Mouse (Mus musculus) hindbrain, embryonic 15.5 days (tissue): ENCODE results near the gene Ankrd27. TPM values are rescaled to one million over a fixed set of nuclear protein-coding genes. Genes with fewer than 3 reads are reported as not detected.

Source experiments
- ATAC-seq: fragments of 200-750 bp; cut with Nextera tagmentation; 2 replicates; pipeline ENCODE4 v1.8.0; 2017; ENCODE audit warnings: low read depth, moderate number of reproducible peaks, moderate TSS enrichment; ENCODE audit not compliant: low FRiP score
- H3K27ac ChIP-seq: fragments of 300-500 bp; sonication (generic); replicated peaks from 2 replicates; pipeline ENCODE4 v1.5.1; 2015; ENCODE audit warnings: mild to moderate bottlenecking, inconsistent platforms
- H3K27me3 ChIP-seq: fragments of 300-500 bp; sonication (generic); 2 replicates; pipeline ENCODE4 v1.6.1; 2015; ENCODE audit warnings: control low read depth, inconsistent platforms
- H3K36me3 ChIP-seq: fragments of 300-500 bp; sonication (generic); 2 replicates; pipeline ENCODE4 v1.6.1; 2015; ENCODE audit warnings: control low read depth, inconsistent platforms
- H3K4me1 ChIP-seq: fragments of 300-500 bp; sonication (generic); replicated peaks from 2 replicates; pipeline ENCODE4 v1.6.1; 2015; ENCODE audit warnings: control low read depth, inconsistent platforms
- H3K4me2 ChIP-seq: fragments of 300-500 bp; sonication (generic); 2 replicates; pipeline ENCODE4 v1.6.1; 2015; ENCODE audit warnings: moderate library complexity, mild to moderate bottlenecking, inconsistent platforms
- H3K4me3 ChIP-seq: fragments of 300-500 bp; sonication (generic); 2 replicates; pipeline ENCODE4 v1.5.1; 2015; ENCODE audit warnings: mild to moderate bottlenecking, inconsistent platforms
- H3K9ac ChIP-seq: fragments of 300-500 bp; sonication (generic); 2 replicates; pipeline ENCODE4 v1.6.1; 2015; ENCODE audit warnings: inconsistent platforms
- H3K9me3 ChIP-seq: fragments of 300-500 bp; sonication (generic); 2 replicates; pipeline ENCODE4 v1.6.1; 2016; ENCODE audit warnings: control low read depth, inconsistent platforms
- WGBS: fragments of 180-500 bp; shearing (Covaris S2); methylation state at CpG from one replicate; pipeline ENCODE4 v1.1.7; 2015; 5-methylcytosine and 5-hydroxymethylcytosine counted together
- polyA plus RNA-seq: library from polyadenylated mRNA; unstranded; fragments of >200 nt; fragmentation: Nextera tagmentation; extraction: Ambion mirVana; gene quantifications from 2 replicates; pipeline ENCODE4 v1.2.1, GENCODE M21; 2015

The Ankrd27 gene
- polyA plus RNA-seq, 1 experiment from 2014 or later, result 20.2 TPM

DNA sequence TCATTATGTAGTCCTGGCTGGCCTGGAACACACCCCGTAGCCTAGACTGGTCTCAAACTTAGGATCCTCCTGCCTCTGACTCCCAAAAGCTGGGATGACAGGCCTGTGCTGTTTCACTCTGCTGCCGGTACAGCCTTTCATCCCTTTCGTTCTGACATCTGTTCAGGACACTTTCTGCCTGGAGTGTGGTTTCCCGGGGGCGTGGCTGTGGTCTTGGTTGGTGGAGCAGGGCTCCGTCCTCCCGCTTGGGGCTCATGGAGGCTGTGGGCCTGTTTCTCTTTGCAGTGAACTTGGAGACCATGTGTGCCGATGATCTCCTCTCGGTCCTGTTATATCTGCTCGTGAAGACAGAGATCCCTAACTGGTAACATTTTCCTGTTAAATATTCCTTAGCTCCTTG lies 20.8 kb downstream of the Ankrd27 start:
- H3K27ac ChIP-seq, result no peak overlapping the region
- no peak for ATAC-seq
- no peak overlapping the region for H3K4me2 ChIP-seq
- WGBS, result 92% methylated on average over 10 of the region's 10 CpGs
- no peaks in the 10 kb centered on the region for H3K4me1 ChIP-seq
- H3K9me3 ChIP-seq, result no peaks in the 10 kb centered on the region
- no peaks in the 10 kb centered on the region for H3K27me3 ChIP-seq
- H3K36me3 ChIP-seq, result peaks cover 46% of the 10 kb centered on the region
- no peak overlapping the region for H3K9ac ChIP-seq
- no peak overlapping the region for H3K4me3 ChIP-seq

DNA sequence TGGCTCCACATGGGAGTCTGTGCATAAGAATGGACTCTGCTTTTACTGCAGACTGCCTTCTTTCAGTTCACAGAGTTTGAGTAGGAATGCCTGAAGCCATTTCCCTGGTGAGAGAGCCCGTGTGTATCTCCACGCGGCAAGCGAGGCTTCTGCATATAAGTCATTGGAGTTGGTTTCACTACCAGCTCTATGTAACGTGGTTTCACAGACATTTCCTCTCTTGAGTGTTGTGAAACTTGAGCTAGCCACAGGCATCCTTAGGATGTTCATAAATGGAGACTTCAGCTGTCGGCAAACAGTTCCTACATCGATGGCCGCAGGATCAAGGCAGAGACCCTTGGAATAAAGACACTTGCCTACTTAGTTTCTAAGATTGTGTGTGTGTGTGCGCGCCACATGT lies 23.2 kb downstream of the Ankrd27 start:
- H3K4me1 ChIP-seq, result no peaks in the 10 kb centered on the region
- H3K36me3 ChIP-seq, result peaks cover 39% of the 10 kb centered on the region

DNA sequence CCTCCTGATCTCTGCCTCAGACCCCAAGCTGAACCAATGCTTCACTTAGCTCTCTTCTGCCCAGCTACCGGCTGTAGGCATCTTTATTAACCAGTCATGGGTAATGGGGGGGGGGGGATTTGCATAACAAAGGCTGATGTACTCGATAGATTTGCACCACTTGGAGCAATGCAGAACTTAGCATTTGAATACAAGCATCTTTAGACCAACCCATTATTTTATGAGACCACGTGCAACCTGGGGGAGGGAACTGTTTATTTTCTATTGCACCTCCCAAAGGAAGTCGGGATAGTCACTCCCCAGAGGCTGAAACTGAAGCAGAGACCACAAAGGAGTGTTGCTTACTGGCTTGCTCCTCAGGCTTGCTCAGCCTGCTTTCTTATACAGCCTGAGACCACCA lies 31.5 kb downstream of the Ankrd27 start:
- 18% methylated on average over 4 of the region's 4 CpGs for WGBS
- Histone ChIP-seq H3K4me3 (no peak overlapping the region), H3K9ac (no peak overlapping the region), H3K27ac (no peak overlapping the region), H3K4me2 (no peak overlapping the region), H3K27me3 (no peaks in the 10 kb centered on the region), H3K36me3 (peaks cover 50% of the 10 kb centered on the region), H3K9me3 (no peaks in the 10 kb centered on the region), H3K4me1 (no peaks in the 10 kb centered on the region)
- no peak for ATAC-seq

More for the DNA sequence above, 23.2 kb downstream of the Ankrd27 start:
- Histone ChIP-seq H3K4me3 (no peak overlapping the region), H3K27ac (no peak overlapping the region), H3K4me2 (no peak overlapping the region), H3K9ac (no peak overlapping the region), H3K9me3 (no peaks in the 10 kb centered on the region), H3K27me3 (no peaks in the 10 kb centered on the region)
- ATAC-seq, result no peak
- WGBS, result 95% methylated on average over 10 of the region's 10 CpGs

DNA sequence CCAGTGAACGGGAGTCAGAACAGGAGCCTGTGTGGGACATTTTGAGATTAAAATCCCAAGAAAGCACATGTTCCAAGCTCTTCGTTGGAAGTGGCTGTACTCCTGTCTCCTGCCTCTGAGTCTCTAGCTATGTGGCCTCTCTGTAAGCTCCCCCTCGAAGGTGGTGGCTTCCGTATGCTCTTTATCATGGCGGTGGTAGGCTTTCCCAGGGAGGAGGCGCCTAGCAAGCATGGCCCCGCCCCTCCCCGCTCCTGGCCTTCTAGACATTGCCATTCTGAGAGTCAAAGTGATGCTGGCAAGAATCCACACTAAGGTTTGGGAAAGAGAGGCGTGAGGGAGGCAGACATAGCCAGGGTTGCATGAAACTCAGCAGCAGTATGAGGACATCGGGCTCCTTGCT lies 36.6 kb downstream of the Ankrd27 start:
- WGBS, result 94% methylated on average over 10 of the region's 10 CpGs
- H3K27ac ChIP-seq, result no peak overlapping the region
- peaks cover 35% of the 10 kb centered on the region for H3K36me3 ChIP-seq
- H3K4me2 ChIP-seq, result no peak overlapping the region
- no peak overlapping the region for H3K4me3 ChIP-seq
- H3K27me3 ChIP-seq, result no peaks in the 10 kb centered on the region
- H3K4me1 ChIP-seq, result no peaks in the 10 kb centered on the region
- H3K9me3 ChIP-seq, result no peaks in the 10 kb centered on the region
- H3K9ac ChIP-seq, result no peak overlapping the region
- ATAC-seq, result no peak

DNA sequence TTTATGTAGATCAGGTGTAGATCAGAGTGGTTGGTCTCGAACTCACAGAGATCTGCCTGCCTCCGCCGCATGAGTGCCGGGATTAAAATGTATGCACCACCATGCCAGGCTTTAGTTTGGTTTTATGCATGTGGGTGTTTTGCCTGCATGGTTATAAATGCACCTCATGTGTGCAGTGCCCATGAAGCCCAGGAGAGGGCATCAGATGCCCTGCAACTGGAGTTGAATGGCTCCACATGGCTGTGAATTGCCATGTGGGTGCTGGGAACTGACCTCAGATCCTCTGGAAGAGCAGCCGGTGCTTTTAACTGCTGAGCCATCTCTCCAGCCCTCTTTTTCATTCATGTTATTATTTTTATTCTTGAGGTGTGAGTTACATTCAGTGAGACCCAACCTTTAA lies 40.0 kb downstream of the Ankrd27 start:
- Histone ChIP-seq H3K9ac (no peak overlapping the region), H3K27ac (no peak overlapping the region), H3K4me3 (no peak overlapping the region), H3K27me3 (no peaks in the 10 kb centered on the region), H3K4me1 (no peaks in the 10 kb centered on the region), H3K36me3 (peaks cover 33% of the 10 kb centered on the region), H3K4me2 (no peak overlapping the region), H3K9me3 (no peaks in the 10 kb centered on the region)
- 95% methylated on average over 5 of the region's 5 CpGs for WGBS
- no peak for ATAC-seq

DNA sequence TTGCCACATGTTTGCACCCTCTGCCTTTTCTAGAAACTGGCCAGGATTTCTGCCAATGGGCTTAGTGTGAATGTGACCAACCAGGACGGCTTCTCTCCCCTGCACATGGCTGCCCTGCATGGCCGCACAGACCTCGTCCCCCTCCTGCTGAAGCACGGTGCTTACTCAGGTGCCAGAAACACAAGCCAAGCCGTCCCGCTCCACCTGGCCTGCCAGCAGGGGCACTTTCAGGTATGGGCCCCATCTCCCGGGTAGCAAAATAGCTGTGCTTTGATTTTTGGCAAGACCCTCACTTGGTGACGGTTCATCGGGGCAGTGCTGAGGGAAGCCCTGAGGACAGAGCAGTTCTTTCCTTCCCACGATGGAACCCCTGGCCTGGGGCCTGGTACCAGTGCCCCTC lies 41.3 kb downstream of the Ankrd27 start:
- no peaks in the 10 kb centered on the region for H3K9me3 ChIP-seq
- H3K36me3 ChIP-seq, result peaks cover 40% of the 10 kb centered on the region
- no peak overlapping the region for H3K27ac ChIP-seq
- no peak overlapping the region for H3K9ac ChIP-seq
- H3K4me1 ChIP-seq, result no peaks in the 10 kb centered on the region
- no peak overlapping the region for H3K4me2 ChIP-seq
- H3K27me3 ChIP-seq, result no peaks in the 10 kb centered on the region
- no peak for ATAC-seq
- no peak overlapping the region for H3K4me3 ChIP-seq
- 94% methylated on average over 10 of the region's 10 CpGs for WGBS

DNA sequence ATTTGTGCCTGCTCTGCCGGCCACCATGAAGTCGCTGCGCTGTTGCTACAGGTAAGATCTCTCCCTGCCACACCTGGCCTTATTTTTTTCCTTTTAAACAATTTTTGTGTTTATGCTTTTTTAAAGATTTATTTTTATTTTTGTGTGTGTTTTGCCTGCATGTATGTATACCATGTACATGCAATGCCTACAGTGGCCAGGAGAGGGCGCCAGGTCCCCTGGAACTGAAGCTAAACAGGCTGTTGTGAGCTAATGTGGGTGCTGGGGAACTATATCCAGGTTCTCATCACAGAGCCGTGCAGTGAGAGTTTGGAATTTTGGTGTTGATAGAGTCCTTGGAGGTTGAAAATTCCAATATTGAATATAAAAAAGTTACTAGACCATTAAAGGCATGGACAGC lies 42.5 kb downstream of the Ankrd27 start:
- WGBS, result 76% methylated on average over 5 of the region's 5 CpGs
- ATAC-seq, result no peak
- Histone ChIP-seq H3K27me3 (no peaks in the 10 kb centered on the region), H3K27ac (no peak overlapping the region), H3K9ac (no peak overlapping the region), H3K9me3 (no peaks in the 10 kb centered on the region), H3K4me1 (no peaks in the 10 kb centered on the region), H3K4me3 (no peak overlapping the region), H3K36me3 (peaks cover 40% of the 10 kb centered on the region), H3K4me2 (no peak overlapping the region)

DNA sequence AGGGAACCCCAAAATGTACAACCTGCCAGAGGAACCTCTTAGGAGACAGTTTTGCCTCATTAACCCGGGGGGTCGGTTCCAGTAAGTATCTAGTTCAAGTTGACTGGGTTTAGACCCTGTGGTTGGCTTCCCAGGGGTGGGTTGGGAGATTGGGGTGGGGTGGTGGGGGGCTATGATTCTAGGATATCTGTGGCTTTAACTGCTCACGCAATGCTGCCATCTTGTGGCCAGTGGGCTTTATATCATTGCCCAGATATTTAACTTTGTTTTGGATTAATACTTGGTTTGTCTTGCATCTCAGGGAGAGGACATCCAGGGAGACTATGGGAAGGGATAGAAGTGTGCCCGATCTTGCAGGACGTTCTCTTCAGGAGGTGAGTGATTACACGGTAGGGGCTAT lies 50.2 kb downstream of the Ankrd27 start:
- no peak overlapping the region for H3K4me2 ChIP-seq
- 71% methylated on average over 6 of the region's 6 CpGs for WGBS

DNA sequence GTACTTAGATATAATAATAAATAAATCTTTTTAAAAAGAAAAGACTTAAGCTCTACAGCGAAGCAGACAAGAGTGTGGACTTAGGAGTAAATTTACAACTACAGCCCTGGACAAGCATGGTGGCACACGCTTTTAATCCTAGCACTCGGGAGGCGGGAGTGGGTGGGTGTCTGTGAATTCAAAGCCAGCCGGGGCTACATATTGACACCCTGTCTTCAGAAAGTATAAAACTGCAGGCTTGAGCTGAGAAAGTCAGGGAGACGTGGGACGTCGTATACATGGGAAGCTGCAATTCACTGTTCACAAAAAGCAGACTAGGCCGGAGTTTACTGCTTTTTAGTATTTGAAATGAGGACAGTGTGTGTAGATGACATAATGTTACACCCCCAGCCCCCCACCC lies 50.8 kb downstream of the Ankrd27 start:
- peaks cover 60% of the 10 kb centered on the region for H3K36me3 ChIP-seq
- WGBS, result 97% methylated on average over 9 of the region's 9 CpGs

More for the DNA sequence above, 50.2 kb downstream of the Ankrd27 start:
- no peak overlapping the region for H3K4me3 ChIP-seq
- ATAC-seq, result no peak
- H3K27ac ChIP-seq, result no peak overlapping the region
- no peaks in the 10 kb centered on the region for H3K4me1 ChIP-seq
- H3K36me3 ChIP-seq, result peaks cover 58% of the 10 kb centered on the region
- no peak overlapping the region for H3K9ac ChIP-seq
- no peaks in the 10 kb centered on the region for H3K27me3 ChIP-seq
- H3K9me3 ChIP-seq, result no peaks in the 10 kb centered on the region

DNA sequence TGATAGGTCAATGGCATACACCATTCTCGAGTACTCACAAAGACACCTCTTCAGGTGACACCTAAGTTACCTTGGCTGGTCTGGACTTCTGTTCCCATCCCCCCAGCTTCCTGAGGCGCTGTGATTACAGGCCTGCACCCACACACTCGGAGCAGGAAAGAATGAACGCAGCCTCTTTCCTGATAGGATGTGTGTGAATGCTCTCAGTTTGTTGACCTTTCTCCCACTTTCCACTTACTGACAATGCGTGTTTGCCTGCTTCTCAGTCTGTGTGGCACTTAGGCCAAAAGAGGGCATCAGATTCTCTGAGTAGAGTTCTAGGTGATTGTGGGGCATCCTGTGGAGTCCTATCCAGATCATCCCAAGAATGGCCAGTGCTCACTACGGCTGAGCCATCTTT lies 54.0 kb downstream of the Ankrd27 start:
- H3K27me3 ChIP-seq, result no peaks in the 10 kb centered on the region
- no peaks in the 10 kb centered on the region for H3K4me1 ChIP-seq
- ATAC-seq, result no peak
- H3K27ac ChIP-seq, result no peak overlapping the region
- H3K9me3 ChIP-seq, result no peaks in the 10 kb centered on the region
- H3K9ac ChIP-seq, result no peak overlapping the region
- H3K4me2 ChIP-seq, result no peak overlapping the region
- H3K4me3 ChIP-seq, result no peak overlapping the region
- peaks cover 74% of the 10 kb centered on the region for H3K36me3 ChIP-seq
- 88% methylated on average over 6 of the region's 6 CpGs for WGBS

More for the DNA sequence above, 50.8 kb downstream of the Ankrd27 start:
- no peak for ATAC-seq
- no peak overlapping the region for H3K4me2 ChIP-seq
- H3K4me1 ChIP-seq, result no peaks in the 10 kb centered on the region
- no peak overlapping the region for H3K27ac ChIP-seq
- no peaks in the 10 kb centered on the region for H3K27me3 ChIP-seq
- no peak overlapping the region for H3K4me3 ChIP-seq
- H3K9ac ChIP-seq, result no peak overlapping the region
- H3K9me3 ChIP-seq, result no peaks in the 10 kb centered on the region

DNA sequence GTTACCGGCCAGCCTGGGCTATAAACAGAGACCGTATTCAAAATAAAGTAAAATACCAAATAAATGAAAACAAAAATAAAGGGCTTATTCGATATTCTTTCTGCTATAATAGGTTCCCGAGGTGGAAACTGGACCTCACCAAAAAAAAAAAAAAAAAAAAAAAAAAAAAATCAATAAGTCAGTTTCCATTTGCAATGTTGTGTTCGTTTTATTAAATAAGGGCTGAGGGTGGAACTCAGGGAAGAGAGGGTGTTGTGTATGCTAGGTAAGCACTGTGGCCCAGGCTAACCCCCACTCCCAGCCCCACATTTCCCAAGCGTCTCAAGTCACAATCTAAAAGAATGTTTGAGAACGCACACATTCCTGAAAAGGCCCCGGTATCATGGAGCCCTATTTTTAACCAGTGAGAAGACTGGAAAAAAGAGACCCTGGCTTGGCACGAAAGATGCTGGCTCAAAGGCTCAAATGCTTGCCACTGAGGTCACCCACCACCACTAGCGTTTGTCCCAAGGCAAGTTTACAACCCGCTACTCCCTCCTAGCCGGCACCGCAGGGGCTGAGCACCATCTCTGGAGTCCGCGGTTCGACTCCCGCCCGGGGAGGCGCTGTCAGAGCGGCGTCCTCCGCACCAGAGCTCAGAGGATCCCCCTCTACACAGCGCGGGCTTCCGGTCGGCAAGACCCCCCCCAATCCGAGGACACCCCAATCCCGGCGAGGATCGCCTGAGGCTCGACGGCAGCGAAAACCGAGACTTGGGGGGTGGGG lies 60.5 kb downstream of the Ankrd27 start:
- Histone ChIP-seq H3K4me1 (peaks cover 13% of the 10 kb centered on the region), H3K36me3 (peaks cover 36% of the 10 kb centered on the region), H3K9ac (peak overlapping the region; percentile 76), H3K4me3 (peak overlapping the region; percentile 97), H3K9me3 (no peaks in the 10 kb centered on the region), H3K27me3 (no peaks in the 10 kb centered on the region), H3K4me2 (peak overlapping the region; percentile 67), H3K27ac (peak overlapping the region; percentile 85)
- peak; percentile 30 for ATAC-seq
- WGBS, result 10% methylated on average over 34 of the region's 34 CpGs

DNA sequence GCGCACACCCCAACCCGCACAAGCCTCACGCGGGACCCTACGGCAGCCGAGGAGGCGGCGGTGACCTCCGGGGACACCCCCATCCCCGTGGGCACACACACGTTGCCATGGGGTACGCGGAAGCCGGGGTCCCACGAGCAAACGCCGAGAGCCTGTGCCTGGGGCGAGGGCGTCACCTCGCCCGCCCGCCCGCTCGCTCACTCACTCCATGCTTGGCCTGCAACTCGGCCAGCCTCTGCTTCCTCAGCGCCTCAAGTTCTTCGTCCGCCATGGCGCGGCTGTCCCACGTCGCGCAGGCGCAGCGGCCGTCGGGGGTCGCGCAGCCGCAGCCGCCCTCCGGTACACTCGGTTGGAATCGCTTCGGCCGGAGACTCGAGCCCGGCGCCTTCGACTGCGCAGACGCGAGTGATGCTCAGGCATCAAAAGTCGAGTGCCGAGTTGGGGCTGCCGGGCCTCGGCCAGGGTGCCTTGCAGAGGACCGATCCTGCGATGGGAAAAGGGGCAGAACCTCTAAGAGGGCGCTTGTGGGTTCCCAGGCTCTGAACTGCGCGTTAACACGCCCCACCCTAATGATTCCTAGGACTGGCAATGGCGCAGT lies 61.2 kb downstream of the Ankrd27 start, which contains the start of gene Pdcd5:
Gene Pdcd5 (minus strand): TSS at position 421 of the 598 bp plus-strand sequence.
- Histone ChIP-seq H3K4me3 (peak within 1 kb of the TSS; percentile 97), H3K9me3 (no peaks in the 10 kb centered on the region), H3K4me2 (peak within 1 kb of the TSS; percentile 67), H3K27me3 (no peaks in the 10 kb centered on the region), H3K9ac (peak within 1 kb of the TSS; percentile 76), H3K36me3 (peaks cover 31% of the 10 kb centered on the region), H3K27ac (peak within 1 kb of the TSS; percentile 85), H3K4me1 (peaks cover 13% of the 10 kb centered on the region)
- under 1% methylated on average over 64 of the region's 64 CpGs for WGBS
- peak; percentile 94 for ATAC-seq
